Mouse (Mus musculus): ENCODE data around the gene Cep170b.

The Cep170b gene

DNA sequence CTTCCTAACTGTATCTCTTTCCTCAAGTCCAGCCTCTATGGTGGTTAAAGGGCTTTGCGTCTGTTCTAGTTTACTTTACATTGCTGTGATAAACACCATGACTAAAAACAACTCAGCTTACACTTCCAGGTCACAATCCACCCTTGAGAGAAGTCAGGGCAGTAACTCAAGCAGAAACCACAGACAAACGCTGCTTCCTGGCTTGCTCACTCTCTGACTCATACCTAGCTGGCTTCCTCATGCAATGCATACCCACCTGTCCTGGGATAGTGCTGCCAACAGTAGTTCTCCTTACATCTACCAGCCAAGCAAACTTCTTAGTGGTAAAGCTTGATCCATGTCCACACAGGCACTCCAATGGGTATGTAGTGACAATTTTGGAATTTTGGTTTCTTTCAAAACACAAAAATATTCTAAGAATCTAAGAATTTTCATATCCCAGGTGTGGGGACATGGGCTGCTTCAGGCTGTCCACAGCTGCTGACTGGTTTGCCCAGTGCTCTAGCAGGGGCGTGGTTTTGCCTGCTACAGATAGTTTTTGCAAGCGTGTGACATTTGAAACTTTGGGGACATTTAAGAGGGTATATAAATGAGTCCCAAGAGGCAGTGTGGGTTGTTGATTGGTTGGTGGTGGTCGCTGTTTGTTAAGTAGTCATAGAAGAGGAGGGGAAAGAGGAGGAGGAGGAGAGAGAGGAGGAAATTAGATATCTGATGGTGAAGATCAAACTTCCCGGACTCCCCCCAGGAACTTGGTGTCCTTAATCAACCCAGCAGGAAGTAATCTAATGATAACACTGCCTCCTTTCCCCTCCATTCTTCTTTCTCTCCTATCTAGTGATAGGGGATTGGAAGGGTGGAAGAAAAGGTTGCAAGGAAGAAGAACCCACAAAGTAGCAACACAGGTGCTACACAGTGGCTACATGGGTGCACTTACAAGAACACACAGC, 17.6 kb upstream of the Cep170b start:
- DNase-seq (ENCODE audit: low read depth, low spot score): no peak

DNA sequence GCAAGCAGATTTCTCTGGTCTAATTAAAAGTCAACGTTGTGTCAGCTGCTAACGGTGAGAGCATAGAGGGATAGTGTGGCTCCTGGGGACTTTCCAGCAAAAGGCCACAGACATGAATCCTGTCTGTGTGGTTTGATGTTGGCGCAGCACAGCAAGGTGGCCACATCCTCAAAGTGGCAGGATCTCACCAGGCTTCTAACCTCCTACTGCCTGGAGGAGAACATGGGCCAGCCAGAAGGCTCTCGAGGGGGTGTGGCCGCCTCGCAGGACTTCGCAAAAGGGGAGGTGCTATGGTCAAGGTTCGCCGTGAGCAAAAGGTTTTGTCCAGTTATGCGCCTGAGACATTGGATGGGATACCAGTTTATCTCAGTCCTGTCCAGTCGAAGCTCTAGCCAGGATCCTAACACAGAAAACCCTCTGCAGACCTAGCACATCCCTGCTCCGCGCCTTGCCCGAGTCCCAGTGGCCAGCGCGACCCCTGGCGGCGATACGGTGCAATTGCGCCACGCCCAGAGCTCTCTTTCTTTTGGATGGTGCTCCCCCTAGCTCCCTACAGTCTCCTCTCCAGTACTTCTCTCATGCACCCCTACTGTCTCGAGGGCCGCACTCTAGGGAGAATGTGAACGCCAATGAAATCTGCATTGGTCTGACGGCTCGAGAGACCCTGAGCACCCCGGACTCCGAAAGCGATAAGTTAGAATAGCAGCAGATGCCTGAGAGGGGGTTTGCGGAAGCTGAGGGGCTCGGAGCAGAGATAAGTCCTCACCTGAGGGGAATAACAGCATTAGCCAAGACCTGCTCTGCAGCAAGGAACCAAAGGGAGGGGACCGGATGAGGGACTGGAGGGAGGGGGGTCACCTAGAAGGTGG, 13.3 kb upstream of the Cep170b start:
- DNase-seq (ENCODE audit: low read depth, low spot score): peak; percentile 82

DNA sequence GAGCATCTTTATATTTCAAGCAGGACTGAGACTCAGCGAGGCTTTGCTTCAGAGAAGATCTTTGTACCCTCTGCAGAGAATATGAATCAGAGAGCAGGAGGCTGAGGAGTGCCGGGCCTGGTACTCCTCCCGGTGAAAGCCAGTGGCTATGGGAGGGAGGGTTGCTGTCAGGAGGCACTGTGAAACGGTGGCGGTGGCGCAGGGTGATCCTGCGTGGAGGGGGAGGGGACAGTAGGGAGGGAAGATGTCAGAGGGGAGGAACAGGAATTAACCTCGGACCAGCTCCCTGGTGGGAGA, 12.7 kb upstream of the Cep170b start:
- no peak for DNase-seq (ENCODE audit: low read depth, low spot score)

DNA sequence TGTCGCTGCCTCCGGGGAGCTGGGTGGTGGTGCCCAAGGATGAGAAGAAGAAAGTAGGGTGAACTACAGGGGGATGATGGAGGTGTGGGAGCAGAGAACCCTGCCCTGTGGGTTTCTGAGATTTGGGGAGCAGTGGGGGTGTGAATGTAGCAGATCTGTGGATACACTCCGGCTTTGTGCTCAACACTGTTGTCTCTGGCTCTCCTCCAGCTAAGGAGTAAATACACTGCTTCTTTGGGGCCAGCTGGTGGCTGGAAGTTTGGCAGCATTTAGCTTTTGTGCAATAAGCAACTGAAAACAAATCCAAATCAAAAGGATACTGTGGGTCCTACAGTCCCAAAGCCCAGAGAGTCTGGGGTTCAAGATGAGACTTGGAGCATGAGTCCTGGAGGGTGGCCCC, 6.3 kb upstream of the Cep170b start:
- DNase-seq (ENCODE audit: low read depth, low spot score): no peak

DNA sequence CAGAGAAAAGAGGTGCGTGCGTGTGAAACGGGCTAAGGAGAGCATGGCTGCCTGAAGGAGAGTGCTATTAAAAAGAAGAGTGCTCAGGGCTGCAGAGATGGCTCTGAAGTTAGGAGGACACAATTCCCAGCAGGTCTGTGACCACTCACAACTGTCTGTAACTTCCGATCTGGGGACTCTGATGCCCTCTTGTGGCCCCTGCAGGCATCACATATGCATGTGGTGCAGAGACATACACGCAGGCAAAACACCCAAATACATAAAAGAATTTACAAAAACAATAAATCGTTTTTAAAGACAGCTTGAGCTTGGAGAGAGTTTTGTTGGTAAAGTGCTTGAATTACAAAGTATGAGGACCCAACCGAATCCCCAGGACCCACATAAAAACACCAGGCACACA, 3.1 kb upstream of the Cep170b start:
- DNase-seq (ENCODE audit: low read depth, low spot score): peak; percentile 76

DNA sequence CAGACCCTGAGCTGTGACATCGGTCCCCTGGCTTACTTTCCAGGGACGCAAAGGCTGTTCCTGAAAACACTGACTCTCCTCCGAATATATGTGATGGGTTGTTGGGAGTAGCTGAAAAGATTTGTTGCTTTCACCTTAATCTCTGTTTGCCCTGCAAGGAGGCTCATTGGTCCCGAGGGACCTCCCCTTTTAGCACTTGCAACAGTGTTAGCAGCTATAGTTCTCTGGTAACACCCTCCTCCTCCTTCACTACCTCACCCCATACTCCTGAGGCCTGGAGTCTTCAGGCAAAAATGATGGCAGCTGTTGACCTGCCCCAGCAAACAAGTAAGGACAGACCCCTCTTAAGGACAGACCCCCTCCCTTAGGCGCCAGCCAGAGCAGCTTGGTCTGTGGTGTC, 1.3 kb upstream of the Cep170b start:
- no peak for DNase-seq (ENCODE audit: low read depth, low spot score)

DNA sequence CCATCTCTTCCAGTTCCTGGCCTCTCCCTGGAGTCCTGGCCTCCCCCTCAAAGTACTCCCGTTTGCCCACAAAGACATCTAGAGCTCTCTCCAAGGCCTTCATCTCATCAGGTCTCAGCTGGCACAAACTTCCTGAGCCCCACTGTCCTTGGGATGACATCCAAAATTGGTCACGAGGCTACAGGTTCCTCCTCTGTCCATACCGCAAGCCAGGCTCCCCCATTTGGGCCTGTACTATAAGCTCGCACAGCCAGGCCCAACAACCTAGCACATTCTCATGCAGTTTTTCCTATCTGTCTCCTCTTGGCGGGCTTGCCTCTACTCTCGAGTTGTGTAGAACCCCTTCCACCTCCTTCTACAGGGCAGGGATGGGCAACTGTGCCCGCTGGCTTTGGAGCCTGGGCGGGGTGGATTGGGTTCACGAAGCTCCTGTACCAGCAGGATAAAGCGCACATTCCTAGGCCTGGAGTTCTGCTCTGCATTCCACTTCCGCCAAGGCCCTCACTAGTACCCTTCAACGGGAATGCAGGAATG, 702 bp downstream of the Cep170b start:
- peak; percentile 27 for DNase-seq (ENCODE audit: low read depth, low spot score)

DNA sequence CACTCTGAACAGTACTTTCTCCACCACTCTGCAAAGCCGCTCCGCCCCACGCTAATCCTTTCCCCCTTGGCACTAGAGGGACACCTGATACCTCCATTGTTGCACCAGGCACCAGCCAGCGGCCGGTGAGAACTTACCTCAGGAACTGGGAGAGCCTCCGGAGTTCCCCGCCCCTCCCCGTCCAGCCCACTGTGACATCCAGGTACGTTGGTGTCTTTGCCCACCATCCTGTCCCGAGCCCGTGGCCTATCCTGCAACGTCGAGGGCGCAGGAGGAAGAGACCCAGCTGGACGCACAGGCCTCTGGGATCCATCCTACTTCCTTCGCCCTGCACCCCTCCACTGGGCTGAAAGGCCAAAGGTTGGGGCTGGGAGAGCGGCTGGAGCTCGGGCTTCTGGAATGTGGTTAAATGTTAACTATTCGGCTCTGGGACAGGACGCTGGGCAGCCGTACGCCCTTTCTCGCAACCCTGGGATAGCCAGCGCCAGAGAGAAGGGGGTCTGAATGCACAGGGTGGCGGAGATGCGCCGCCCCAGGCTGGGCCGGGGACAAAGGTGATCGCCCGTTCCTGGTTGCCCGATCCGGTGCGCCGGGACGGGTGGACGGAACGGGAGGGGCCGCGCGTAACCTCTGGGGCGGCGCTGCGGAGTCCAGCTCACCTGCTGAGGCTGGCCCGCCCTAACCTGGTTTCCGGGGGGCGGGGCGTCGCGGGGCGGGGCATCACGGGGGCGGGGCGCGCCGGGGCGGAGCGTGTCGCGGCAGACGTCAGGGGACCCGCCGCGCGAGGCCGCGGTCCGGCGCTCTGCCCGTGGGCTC, 1.4 kb downstream of the Cep170b start:
- peak; percentile 84 for DNase-seq (ENCODE audit: low read depth, low spot score)

DNA sequence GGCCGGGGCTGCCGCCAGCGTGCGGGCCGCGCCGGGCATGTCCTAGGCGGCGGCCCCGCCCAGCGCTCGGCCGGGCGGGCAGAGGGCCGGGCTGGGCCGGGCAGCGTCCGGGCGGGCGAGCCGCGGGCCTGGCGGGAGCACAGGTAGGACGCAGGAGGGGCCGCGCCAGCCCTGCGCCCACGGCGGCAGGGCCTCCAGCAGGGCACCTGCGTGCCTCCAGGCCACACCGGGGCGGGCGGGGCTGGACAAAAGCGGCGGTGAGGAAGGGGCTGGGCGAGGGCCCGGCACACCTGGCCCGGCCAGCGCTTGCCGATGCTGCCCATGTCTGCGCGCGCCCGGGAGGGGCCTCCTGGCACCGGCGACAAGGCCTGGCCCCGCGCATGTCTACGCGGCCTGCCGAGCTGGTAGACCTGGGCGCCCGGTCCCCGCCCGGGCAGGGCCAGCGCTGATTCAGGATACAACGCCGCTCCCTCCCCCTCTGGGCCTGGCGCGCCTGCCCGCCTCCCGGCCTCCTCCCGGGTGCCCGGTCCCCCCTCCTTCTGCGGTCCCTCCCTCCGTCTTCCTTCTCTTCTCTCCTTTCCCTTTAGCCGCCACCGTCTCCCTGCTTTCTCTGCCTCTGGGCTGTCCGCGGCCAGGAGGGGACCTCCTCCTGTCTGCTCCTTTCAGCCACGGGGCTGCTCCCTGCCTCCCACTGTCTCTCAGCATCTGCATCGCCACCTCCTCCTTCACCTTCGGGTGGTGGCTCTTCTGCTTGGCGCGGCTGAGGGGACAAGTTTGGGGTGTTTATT, 2.2 kb downstream of the Cep170b start:
- no peak for DNase-seq (ENCODE audit: low read depth, low spot score)

DNA sequence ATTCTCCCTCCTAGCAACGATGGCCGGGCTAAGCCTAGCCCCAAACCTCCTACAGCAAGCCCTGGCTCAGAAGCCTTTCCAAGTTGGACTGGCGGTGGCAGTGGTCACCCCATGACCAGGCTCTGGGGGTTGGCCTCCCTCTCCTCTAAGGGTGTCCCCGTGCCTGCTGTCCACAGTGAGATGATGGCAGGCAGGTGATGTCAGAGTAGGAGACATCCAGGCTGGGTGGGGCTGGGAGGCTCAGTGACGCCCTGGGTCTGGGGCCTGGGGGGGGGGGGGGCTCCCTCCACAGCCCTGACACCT, 2.7 kb downstream of the Cep170b start:
- no peak for DNase-seq (ENCODE audit: low read depth, low spot score)

DNA sequence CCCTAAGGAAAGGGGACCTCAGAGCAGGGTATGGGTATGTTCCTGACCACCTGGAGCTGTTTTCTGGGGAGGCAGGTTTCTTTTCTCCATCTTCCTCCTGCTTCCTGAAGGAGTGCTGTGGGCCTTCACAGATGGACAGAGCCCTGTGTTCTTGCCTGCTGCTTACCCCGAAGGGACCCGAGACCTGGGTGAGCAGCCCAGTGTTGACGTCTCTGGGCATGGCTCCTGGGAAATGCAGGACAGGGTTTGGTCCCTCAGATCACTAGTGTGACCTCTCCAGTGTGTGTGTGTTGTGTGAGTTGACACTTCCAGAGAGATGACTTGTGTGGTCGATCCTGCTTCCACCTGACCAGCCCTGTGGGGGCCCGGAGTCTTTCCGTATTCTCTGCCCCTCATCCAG, 3.2 kb downstream of the Cep170b start:
- no peak for DNase-seq (ENCODE audit: low read depth, low spot score)

DNA sequence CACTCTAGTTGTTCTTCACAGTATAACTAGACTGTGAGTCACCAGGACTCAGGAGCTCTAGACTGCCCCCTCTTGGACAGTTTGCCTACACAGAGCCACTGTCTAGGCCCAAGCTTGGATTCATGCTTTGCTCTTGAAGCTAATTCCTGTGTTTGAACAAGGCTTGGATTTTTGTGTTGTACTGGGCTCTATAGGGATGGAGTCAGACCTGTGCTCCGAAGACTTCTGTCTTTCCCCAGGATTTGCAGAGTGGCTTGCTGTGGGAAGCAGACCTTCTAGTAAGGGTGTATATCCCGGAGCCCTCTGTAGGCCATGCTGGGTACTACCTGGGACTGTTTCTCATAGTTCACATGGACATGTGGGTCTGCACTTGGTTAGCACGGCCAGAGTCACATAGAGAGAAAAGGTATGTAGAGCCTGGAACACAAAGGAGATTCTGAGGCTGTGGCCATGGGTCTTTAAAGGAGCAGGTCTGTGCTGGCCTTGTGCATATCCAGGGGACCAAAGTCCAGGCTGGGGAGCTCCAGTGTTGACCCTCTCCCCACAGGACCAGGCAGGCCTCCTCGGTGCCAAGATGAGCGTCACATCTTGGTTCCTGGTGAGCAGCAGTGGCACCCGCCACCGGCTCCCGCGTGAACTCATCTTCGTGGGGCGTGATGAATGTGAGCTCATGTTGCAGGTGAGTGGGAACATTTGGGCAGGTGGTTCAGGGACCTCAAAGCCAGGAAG, 4.0 kb downstream of the Cep170b start:
- DNase-seq (ENCODE audit: low read depth, low spot score): peak; percentile 80

DNA sequence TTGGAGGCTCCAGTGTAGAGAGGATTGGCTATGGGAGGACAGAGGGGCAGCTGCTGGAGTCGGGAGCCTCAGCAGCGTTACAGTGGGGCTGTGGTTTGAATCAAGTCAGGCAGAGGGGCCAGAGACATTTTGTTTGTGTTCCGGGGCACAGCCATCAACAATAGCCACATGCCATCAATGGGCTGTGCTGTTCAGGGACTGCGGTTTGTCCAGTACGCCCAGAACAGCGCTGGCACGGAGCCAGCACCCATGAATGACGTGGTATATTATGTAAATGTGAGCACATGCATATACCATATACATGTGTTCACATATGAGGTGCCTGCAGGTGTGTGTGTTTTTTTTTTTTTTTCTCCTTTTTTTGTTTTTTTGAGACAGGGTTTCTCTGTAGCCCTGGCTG, 7.5 kb downstream of the Cep170b start:
- DNase-seq (ENCODE audit: low read depth, low spot score): no peak

DNA sequence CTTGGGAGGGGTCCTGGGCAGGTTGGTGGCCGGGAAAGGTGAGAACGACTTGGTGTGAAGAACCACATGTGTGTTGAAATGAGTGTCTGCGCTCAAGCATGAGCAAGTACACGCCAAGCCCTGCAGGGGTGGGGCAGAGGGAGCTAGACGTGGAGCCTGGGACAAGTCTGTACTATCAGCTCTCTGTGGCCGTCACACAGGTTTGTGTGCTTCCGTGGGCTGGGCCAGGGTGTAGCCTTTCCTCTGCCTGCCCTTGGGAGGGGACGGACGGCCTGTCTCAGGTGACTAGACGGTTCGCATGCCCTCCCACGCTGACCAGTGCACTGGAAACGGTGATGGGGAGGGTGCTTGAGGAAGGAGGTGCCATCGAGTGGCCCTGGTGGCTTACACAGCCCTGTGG, 10.6 kb downstream of the Cep170b start:
- no peak for DNase-seq (ENCODE audit: low read depth, low spot score)

DNA sequence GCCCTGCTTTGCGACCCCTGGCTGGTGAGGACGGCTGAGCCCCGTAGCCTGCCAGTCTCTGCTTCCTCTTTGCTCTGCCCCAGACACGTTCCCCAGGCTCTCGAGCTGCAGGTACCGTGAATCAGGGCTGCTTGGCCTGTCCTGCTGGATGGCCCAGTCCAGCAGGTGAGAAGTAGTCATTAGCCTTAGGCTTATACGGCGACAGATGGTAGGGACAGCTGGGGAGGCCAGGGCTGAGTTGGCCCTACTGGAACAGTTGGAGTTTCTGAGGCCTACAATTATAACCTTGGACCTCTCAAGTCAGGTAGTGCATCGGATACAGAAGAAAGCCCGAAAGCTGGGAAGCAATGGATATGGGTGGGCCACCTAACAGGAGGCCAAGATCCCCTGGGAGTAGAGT, 12.3 kb downstream of the Cep170b start:
- DNase-seq (ENCODE audit: low read depth, low spot score): no peak

DNA sequence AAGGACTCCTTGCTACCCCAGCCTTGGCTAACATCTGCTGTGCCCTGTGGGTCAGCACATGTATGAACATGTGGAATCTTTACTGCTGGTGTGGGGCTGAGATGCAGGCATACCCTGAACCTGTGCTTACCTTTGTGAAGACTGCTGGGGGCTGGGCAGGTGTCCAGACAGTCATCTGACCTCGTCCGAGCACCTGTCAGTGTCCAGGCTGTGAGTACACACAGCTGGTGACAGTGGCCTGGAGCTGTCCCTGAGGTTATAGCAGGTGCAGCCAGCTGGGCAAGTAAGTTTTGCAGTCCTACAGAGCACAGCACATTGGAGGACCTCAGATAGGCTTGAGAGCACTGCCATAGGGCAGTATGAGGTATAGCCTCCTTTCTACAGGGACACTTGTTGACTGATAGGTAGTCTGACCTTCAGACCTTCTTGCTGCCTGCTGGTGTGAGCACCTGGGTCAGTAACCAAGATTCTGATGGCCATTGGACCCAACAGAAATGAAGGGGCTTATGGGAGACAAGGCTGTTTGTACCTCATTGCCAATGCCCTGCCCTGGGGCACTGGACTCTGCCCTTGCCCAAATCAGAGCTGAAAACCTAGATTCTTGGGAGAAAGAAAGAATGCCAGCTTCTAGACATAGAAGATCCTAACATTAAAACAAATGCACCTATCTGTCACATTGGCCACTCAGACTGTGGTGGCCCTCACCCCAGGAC, 14.0 kb downstream of the Cep170b start:
- DNase-seq (ENCODE audit: low read depth, low spot score): no peak

DNA sequence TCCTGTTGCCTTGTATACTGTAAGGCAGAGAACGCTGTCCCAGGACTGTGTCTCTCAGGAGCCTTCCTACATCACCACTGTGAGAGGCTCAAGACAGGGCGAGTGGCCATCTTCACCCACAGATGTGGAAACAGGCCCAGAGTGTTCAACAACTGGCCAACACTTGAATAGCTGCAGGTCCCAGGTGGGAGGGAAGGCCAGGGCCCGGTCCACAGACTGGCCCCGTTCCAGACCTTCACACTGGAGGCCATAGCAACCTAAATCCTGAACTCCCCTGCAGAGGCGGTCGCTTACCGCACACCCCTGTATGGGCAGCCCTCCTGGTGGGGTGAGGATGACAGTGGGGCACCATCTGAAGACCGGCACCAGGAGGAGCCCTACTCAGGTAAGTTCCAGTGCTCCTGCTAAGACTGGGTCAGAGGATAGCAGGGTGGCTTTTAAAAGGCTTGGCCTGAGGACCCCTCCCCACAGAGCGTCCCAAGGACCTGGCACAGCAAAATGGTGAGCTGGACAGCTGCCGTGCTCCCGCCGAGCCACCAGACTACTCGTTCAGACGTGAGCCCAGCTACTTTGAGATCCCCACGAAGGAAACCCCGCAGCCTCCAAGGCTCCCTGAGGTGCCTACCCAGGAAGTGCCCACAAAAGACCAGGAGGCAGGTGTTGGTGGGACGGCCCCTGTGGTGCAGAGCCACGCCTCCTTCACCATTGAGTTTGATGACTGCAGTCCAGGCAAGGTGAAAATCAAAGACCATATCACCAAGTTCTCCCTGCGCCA, 14.8 kb downstream of the Cep170b start:
- DNase-seq (ENCODE audit: low read depth, low spot score): no peak

DNA sequence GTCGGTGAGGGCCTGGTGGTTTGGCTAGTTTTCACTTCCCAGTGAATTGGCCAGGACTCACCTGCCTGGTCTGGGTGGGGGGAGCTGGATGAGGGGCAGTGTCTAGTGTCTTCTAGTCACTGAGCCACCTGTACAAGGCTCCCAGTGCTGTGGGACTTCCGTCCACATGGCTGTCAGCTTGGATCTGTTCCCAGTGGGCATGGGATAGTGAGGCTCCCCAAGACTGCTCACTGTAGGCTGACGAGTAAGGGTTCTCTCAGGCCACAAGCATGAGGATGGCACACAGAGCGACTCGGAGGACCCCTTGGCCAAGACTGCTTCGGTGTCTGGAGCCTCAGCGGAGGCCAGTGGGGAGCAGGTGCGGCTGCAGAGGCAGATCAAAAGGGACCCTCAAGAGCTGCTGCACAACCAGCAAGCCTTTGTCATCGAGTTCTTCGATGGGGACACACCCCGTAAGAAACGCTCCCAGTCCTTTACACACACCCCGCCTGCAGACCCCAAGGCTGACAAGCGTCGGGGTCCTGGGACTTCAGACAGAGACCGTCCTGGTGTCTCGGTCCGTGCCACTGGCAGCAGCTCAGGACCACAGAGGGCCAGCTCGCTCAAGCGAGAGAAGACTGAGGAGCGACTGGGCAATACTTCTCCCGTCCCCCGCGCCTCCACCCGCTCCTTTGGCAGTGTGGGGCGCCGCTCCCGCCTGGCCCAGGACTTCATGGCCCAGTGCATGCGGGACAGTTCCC, 15.8 kb downstream of the Cep170b start:
- DNase-seq (ENCODE audit: low read depth, low spot score): no peak

DNA sequence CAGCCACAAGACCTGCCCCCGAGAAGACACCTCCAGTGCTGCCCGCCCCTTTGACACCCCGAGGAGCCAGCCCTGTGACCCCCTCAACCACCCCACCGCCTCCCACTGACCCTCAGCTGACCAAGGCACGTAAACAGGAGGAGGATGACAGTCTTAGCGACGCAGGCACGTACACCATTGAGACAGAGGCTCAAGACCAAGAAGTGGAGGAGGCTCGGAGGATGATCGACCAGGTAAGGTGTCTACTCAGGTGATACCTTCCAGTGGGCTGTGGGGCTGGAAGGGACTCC, 16.3 kb downstream of the Cep170b start:
- no peak for DNase-seq (ENCODE audit: low read depth, low spot score)
